Mouse (Mus musculus) testis, postnatal 14 days (tissue): ENCODE data around the gene Sebox.
A peak's percentile ranks its signal among the peaks of the same experiment; 100 is the strongest.

Source experiments
- DNase-seq: peaks from one replicate; pipeline ENCODE4 v3.0.0; 2021; ENCODE audit warnings: low spot score

Gene Sebox

DNA sequence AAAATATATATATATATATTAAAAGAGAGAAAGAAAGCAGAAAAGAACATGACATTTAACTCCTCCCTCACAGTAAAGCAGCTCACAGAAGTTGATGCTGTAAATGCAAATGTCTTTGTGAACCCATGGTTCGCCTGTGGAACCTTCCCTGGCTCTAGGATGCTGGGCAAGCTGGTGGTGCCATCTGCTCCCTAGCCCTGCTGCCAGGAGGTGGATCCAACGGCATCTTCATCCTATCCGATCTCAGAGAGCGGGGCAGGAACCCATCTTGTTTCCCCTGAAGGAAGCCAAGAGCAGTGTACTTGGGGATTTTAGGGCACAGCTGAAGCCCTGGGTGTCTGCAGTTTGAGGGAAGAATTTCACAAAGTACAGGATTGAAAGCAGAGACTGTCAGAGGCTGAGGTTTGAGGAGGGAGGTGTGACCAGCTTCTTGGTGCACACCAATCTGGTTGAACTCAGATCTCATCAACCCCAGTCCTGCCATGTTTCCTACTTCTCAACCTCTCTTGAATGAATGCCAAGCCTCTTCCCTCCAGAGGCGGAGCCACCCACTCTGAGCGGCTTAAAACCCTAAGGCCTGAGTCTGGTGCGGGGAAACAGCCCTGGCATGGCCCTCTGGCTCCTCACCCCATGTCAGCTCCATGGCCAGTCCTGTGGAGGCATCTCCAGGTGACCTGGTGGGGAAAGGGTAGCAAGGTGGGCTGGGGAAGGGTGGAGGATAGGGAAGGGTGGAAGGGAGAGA is at the start of gene Sebox:
Gene Sebox, plus strand, starts transcription at position 539 of the 742 bp plus-strand sequence.
- no peak for DNase-seq

DNA sequence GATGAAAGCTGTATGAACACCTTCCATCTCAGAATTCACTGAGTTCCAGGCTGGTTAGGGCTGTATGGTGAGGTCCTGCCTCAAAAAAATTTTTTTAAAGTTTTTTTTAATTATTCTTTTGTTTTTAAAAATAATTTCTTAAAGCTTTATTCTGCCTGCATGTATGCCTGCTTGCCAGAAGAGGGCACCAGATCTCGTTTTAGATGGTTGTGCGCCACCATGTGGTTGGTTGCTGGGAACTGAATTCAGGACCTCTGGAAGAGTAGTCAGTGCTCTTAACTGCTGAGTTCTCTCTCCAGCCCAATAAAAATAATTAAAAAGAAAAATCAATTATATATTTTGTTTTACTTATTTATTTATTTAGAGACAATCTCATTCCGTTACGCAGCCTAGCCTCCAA is 49.6 kb upstream of the Sebox start:
- no peak for DNase-seq

DNA sequence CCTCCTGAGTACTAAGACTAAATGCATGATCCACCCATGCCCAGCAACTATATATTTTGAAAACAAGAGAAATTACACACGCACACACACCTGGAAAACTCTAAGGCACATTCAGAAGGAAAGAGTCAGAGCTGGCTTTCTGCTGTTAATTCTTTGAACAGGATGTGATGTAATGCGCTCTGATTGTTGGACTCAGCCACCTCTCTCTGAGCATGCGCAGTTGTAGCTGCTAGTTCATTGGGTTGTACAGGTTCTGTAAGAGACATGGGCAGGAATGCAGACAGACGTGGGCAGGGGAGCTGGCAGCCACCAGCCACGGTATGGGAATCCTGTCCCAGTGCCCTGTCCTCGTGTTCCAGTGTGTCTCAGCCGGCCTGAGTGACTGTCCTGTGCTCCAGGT is 49.0 kb upstream of the Sebox start:
- no peak for DNase-seq

DNA sequence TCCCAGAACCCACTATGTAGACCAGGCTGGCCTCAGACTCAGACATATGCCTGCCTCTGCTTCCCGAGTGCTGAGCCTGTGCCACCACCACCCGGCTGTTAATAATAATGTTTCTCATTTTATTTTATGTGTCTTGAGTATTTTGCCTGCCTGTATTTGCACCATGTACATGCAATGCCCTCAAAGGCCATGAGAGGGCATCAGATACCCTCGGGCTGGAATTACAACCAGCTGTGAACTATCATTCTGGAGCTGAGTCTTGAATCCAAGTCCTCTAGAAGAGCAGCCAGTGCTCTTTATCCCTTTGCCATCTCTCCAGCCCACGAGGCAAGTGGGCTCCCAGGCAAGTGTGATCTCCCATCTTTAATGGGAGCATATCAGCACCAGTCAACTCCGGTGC is 47.9 kb upstream of the Sebox start:
- no peak for DNase-seq

DNA sequence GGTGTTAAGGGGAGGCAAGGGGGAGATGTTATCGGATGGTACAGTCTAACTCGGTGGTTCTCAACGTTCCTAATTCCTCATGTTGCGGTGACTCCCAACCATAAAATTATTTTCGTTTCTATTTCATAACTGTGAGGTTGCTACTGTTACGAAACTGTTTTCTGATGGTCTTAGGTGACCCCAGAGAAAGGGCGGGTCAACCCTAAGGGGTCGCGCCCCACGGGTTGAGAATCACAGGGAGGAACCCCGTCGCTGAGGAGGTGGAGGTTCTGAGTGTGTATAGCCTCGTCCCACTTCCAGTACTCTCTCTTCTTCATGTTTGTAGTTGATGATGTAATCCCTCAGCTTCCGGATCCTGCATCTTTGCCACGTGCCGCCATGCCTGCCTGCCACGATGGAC is 44.5 kb upstream of the Sebox start:
- DNase-seq = no peak

DNA sequence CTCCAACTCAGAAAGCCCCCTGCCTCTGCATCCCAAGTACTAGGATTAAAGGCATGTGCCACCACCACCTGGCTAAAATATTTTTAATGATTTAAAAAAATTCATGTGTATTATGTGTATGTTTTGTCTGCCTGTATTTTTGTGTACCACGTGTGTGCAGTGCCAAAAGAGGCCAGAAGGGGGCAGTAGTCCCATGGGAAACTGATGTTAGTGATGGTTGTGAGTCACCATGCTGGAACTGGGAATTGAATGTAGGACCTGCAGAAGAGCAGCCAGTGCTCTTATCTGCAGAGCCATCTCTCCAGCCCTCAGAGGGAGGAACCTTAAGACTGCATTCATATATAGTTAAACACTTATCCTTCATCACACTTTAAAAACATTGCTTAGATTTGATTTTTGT is 41.4 kb upstream of the Sebox start:
- no peak for DNase-seq

DNA sequence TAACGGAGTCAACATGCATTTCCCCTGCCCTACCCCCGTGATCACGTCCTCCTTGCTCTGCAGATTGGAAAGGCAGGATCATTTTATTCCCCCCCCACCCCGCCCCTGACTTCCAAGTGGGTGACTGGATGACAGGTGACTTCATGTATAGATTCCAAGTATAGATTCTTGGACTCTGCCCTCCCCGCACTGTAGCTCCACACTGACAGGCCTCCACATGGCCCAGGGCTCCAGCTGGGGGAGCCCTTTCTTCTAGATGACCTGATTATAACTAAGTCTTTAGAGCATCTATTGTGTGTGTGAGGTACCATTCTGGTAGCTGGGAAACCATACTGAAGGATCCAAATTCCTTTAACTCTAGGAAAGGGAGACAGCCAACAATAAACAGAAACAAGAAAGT is 40.6 kb upstream of the Sebox start:
- DNase-seq = no peak

DNA sequence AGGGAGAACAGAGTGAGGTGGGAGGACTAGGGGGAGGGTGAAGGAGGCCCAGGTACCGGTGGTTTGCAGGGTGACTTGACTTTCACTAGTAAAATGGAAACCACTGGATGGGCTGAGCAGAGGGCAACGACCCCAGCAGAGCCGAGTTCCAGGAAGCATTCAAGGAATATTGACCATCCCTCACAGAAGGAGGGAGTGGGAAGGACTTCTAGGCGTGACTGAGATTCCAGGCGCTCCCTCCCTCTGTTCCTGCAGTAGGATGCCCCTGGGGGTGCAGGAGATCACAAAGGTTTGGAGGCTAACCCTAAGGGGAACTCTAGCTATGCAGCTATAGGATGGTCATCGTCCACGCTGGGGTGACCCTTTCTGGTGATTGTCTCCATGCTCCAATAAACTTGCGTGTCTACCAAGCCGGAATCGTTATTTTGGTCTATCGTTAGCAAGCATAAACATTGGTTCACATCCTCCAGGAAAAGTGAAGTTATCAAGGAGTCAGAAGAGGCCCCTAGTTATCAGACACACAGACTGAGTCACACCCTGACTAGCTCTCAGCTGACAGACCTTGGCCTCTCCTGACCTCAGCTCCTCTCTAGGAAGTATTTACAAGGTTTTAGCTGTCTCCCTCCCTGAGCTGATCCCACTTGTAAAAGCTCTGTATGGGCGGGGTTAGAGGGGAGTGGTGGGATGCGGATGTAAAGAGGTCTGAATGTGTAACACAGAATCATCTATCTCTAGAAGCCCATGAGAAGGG is 39.8 kb upstream of the Sebox start:
- no peak for DNase-seq

DNA sequence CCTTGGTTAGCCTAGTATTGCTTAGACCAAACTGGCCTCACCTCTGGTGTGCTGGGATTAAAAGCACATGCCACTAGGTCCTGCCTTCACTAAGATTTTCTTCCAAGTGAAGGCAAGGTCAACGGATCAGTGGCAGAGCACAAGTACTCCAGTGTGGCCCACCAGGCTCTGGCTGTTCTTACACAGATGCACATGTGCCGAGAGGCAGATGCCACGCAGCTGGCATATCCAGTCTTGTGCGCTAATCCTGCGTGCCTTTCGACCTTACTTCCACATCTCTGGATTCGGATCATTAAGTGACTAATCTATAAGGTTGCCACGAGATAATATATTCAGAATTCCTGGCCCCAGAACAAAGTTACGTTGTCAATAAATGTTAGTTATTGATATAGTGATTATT is 38.1 kb upstream of the Sebox start:
- no peak for DNase-seq

DNA sequence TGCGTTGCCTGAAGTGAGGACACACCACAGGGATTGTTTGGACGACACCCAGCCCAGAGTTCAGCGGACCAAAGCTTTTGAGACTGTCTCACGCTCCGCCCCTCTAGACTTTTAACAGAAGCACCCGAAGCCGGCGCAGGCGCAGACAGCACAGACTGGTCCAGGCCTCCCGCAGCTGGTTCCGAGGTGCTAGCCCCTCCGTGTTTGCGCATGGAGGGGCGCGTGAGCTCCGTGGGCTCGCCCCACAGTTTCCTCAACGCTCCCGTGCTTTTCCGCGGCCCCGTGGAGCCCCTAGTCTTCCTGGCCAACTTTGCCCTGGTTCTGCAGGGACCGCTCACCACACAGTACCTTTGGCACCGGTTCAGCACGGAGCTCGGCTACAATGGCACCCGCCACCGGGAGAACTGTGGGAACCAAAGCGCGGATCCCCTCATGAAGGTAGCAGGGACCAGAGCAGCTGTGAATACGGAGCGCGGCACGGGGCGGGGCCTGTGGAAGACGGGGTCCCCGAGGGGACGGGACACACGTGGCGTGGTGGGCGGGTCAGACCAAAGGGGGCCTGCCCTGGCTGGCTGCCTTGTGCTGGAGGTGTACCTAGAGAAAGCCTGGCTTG is 37.6 kb upstream of the Sebox start, which contains the start of gene Slc46a1:
Gene Slc46a1, plus strand, starts transcription at position 130 of the 613 bp plus-strand sequence.
- peak; percentile 89 for DNase-seq

DNA sequence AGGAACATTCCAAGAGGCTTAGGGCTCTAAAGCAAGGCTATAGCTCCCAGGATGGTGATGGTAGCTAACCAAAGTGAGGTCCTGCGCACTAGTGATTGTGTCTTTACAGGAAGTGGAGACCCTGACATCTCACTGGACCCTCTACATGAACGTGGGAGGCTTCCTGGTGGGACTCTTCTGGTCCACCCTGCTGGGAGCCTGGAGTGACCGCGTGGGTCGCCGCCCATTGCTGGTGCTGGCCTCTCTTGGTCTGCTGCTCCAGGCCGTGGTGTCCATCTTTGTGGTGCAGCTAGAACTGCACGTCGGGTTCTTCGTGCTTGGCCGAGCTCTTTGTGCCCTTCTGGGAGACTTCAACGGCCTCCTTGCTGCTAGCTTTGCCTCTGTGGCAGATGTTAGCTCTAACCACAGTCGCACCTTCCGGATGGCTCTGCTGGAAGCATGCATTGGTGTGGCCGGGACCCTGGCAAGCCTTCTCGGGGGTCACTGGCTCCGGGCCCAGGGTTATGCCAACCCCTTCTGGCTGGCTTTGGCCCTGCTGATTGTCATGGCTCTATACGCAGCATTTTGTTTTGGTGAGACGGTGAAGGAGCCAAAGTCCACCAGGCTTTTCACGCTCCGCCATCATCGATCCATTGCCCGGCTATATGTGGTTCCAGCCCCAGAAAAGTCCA is 36.9 kb upstream of the Sebox start:
- no peak for DNase-seq

DNA sequence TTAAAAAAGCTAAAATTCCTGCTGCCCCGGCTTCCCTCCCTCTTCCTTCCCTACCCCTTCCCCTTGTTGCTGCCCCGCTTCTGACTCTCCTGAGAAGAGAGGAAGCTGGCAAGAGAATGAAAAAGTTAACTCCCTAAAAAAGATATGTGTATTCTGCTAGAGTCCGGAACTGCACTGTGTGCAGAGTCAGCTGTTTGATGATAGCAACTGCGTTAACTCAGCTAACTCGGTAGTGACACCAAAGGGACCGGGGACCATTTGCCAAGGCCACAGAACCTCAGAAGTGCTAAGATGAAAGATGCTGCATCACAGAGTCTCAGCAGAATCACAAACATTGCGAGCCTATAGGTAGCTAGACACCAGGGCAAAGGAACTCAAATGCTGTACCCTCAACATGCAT is 35.7 kb upstream of the Sebox start:
- DNase-seq = no peak

DNA sequence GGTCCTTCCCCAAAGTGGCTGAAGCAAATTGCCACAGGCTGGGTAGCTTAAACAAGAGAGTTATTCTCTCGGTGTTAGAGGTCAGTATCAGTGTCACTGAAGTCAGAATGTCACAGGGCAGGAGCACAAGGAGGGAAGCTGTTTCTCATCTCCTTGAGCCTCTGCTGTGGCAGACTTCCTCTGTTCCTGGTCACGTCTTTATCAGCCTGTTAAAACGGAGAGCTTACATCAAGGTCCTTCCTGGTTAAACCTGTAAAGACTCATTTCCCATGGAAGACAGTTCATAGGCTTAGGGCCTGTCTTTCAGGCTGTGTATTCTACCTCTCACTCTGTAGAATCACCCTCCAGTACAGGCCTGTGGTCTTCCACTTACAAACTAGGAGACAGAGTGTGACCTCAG is 35.3 kb upstream of the Sebox start:
- DNase-seq = no peak

DNA sequence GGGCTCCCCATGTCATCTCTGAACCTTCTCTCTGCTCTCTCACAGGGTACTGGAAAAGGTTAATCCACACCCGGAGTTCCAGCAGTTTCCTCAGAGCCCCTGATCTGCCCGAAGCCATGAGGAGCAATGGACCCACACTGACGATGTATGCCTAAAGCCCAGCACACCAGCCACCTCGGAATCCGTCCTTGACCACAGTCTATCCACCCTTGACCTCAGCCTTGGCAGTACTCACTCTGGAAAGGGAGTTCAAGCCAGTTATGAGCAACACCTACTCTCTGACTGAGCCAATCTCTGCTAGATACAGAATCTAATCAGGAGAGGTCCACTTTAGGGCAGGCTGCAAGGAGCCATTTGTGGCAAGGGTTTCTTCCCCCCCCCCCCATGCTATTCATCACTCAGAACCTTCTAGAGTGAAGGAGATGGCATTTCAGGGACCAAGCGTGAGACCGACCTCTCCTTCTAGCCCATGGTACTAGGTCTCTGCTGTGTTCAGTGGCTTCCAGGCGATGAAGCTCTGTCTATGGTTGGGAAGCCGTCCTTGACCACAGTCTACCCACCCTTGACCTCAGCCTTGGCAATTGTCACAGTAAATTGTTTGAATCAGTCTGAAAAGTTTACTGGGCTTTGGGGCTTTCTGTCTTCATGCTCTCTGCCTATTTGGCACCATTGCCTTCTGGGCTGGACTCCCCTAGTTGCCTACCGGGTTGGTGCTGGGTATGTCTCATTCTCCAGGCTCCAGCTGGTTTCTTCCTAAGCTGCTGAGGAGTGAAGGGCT is 31.7 kb upstream of the Sebox start:
- no peak for DNase-seq

DNA sequence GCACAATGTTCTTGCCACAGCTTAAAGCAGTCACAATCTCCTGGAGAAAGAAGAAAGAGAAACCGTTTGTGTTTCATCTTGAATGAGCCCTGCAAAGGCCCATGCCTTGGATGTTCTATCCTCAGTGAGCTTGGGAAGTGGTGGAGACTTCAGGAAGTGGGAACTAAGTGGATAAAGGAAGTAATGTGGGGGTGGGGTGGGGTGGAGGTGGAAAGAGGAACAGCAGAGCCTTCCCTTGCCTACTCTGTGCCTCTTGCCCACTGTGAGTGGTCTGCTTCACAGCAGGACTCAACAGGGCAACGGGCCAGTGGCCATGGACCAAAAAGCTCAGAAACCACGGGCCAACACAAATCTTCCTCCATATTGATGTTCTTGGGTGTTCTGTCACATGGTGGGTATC is 28.0 kb upstream of the Sebox start:
- DNase-seq = no peak

DNA sequence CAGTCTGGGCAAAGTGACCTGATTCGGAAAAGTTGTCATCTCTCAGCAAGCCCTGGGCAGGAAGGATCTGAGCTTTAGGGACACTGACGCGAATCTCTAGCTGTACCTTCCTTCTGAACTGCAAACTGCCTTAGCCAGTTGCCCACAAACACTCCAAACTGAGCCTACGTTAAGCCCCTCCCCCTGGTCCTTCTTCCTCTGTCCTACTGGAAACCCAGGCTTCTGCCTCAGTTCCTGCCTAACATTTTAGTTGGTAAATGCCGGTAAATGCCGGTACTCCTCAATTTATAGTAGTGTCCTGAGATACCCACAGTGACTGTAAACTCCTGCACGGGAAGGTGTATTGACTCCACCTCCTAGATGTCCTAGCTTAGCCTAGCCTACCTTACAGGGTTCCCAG is 19.6 kb upstream of the Sebox start:
- no peak for DNase-seq

DNA sequence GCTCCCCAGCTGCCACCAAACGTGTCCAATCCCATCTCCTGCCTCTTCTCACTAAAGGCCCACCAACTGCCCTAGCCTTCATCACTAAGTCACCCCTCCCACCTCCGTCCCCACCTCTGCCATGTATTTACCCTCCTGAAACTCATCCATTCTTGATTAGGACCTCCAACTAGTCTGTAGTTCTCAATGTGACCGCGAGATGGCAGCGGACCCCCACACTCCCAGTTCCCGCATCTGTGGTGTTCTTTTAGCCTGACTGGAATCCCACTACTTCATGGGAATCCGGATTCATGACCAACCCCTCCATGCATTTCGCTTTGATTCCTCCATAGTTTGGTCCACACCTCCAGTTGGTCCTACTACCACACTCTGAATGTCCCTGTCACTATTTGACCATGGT is 15.1 kb upstream of the Sebox start:
- DNase-seq = peak; percentile 50

DNA sequence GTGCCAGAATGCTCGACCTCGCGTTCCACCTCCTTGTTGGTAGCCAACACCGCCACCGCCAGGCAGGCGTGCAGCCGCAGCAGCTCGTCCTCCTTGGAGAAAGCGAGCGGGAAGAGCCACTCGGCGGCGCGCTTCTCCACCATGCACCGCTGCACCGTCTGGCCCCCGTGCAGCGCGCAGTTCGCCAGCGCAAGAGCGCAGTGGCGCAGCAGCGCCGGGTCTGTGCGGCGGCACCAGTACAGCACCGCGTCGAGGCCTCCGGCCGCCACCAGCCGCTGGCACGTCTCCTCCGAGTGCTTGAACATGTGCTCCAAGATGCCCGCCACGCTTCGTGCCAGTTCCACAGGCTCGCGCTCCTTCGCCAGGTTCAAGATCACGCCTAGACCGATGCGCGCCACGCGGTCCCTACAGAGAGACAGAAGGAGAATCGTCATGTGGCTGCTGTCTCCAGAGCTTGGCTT is 12.4 kb upstream of the Sebox start:
- DNase-seq = no peak

DNA sequence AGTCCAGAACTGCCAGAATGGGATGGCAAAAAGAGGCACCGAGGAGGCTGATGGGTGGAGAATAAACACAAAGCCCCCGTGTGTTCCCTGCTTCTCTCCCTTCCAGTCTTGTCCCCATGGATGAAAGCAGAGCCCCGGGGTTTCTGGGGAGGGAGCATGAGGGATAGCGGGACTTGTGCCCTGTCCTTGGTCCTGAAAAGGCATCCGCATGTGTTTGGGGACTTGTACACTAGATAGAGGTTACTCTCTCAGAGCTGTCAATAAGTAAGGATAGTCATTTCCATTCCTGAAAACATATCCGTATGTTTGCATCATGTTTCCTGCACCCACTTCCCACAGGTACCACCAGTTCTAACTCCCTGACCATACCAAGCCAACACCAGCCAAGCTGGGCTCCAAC is 7.3 kb upstream of the Sebox start:
- no peak for DNase-seq

DNA sequence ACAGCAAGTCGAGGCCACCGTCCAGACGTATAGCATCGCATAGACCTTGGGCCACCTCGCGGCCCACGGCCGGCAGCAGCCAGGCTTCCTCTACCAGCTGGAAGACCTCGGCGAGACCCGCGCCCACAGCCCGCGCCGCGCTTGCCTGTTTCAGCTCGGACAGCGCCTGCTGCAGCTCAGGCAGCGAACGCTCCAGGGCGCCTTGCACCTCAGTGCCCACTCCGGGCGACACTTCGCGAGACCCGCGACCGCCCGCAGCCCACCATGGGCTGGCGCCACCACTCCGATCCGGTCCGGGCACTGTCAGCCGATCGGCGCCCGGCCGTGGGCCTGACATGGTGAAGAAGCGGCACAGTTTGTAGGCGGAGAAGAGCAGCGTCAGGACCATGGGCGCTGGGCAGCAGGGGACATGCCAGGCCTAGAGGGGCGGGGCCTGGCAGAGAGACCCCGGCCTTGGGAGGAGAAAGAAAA is 6.1 kb upstream of the Sebox start:
- DNase-seq = peak; percentile 41
